Mouse (Mus musculus): ENCODE results near the gene Ldhal6b. TPM values are rescaled to one million over a fixed set of nuclear protein-coding genes. Genes with fewer than 3 reads are reported as not detected.

Gene Ldhal6b
- total RNA-seq, 4 experiments from 2014 or later, result 0.73 to 3.9 (median 1.8) TPM

Small RNA genes within 50 kb of the gene (microRNA-seq; reads per million reads assigned to microRNA genes)
- gene Gm22475, result 0 reads per million in 2 experiments

Other genes with a start within 250 kb of the Ldhal6b start
- gene Tmem242, start 21.5 kb upstream of the Ldhal6b start, total RNA-seq (2022), result 100 to 1,000 TPM; 118 to 126 (median 122) TPM
- gene Zdhhc14, start 73.8 kb upstream of the Ldhal6b start, total RNA-seq (2022), result 1 to 10 TPM; 3.9 to 7.1 (median 5.9) TPM

Data from adrenal gland, adult 8-10 months (tissue).